Mouse (Mus musculus) midbrain, embryonic 11.5 days (tissue): ENCODE results near the gene Oard1. TPM values are rescaled to one million over a fixed set of nuclear protein-coding genes. Genes with fewer than 3 reads are reported as not detected.

Experiments used
- ATAC-seq: fragments of 200-750 bp; cut with Nextera tagmentation; 2 replicates; pipeline ENCODE4 v1.8.0; 2017; ENCODE audit warnings: moderate TSS enrichment, moderate library complexity; ENCODE audit not compliant: low FRiP score
- DNase-seq: peaks from one replicate; pipeline ENCODE4 v3.0.0; 2015; ENCODE audit warnings: low spot score; ENCODE audit errors: missing footprints
- H3K27ac ChIP-seq: fragments of 300-500 bp; sonication (generic); 2 replicates; pipeline ENCODE4 v1.5.1; 2014; ENCODE audit warnings: low read depth, low read length
- H3K27me3 ChIP-seq: fragments of 300-500 bp; sonication (generic); 2 replicates; pipeline ENCODE4 v1.6.1; 2014; ENCODE audit warnings: mild to moderate bottlenecking, low read length, moderate library complexity, mixed read lengths; ENCODE audit not compliant: control insufficient read depth, insufficient read depth
- H3K36me3 ChIP-seq: fragments of 300-500 bp; sonication (generic); 2 replicates; pipeline ENCODE4 v1.6.1; 2014; ENCODE audit warnings: mild to moderate bottlenecking, low read length, moderate library complexity, mixed read lengths; ENCODE audit not compliant: control insufficient read depth, insufficient read depth
- H3K4me1 ChIP-seq: fragments of 300-500 bp; sonication (generic); 2 replicates; pipeline ENCODE4 v1.6.1; 2014; ENCODE audit warnings: low read length; ENCODE audit not compliant: control insufficient read depth, insufficient read depth
- H3K4me2 ChIP-seq: fragments of 300-500 bp; sonication (generic); 2 replicates; pipeline ENCODE4 v1.6.1; 2014; ENCODE audit warnings: mild to moderate bottlenecking, moderate library complexity
- H3K4me3 ChIP-seq: fragments of 300-500 bp; sonication (generic); 2 replicates; pipeline ENCODE4 v1.5.1; 2014; ENCODE audit warnings: low read depth, low read length
- H3K9ac ChIP-seq: fragments of 300-500 bp; sonication (generic); 2 replicates; pipeline ENCODE4 v1.6.1; 2014; ENCODE audit warnings: low read length
- H3K9me3 ChIP-seq: fragments of 300-500 bp; sonication (generic); 2 replicates; pipeline ENCODE4 v1.6.1; 2016; ENCODE audit warnings: low read length; ENCODE audit not compliant: control insufficient read depth
- WGBS: fragments of 180-500 bp; shearing (Covaris S2); extraction: QIAGEN DNeasy Blood & Tissue Kit; methylation state at CpG from one replicate; pipeline ENCODE4 v1.1.7; 2014; 5-methylcytosine and 5-hydroxymethylcytosine counted together
- polyA plus RNA-seq: library from polyadenylated mRNA; unstranded; fragments of >200 nt; fragmentation: Nextera tagmentation; extraction: Ambion mirVana; gene quantifications from 2 replicates; pipeline ENCODE4 v1.2.1, GENCODE M21; 2014

The Oard1 gene
- polyA plus RNA-seq, 1 experiment from 2014 or later: 101 TPM

DNA sequence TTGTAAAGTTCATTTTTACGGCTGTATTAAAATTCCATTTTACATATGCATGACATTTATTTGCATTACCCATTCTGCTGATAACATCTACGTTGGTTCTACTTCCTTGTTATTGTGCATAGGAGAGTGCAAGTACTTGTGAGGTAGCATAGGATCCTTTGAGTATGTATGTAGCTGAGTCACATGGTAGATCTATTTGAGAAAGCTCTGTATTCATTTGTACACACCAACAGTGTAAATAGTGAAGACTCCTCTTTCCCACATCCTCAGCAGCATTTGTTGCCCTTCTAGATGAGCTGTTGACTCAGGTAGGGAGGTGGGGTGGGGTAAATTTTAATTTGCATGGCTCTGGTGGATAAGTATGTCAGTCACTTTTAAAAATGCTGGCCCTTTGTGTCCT, 6.0 kb upstream of the Oard1 start:
- ATAC-seq (no peak), DNase-seq (no peak)
- no peak overlapping the region for H3K4me2 ChIP-seq
- peaks cover 13% of the 10 kb centered on the region for H3K4me1 ChIP-seq
- no peaks in the 10 kb centered on the region for H3K27me3 ChIP-seq
- WGBS: 95% methylated on average over 2 of the region's 2 CpGs
- no peaks in the 10 kb centered on the region for H3K9me3 ChIP-seq
- peaks cover 6% of the 10 kb centered on the region for H3K36me3 ChIP-seq
- H3K4me3 ChIP-seq: no peak overlapping the region
- no peak overlapping the region for H3K27ac ChIP-seq
- no peak overlapping the region for H3K9ac ChIP-seq

DNA sequence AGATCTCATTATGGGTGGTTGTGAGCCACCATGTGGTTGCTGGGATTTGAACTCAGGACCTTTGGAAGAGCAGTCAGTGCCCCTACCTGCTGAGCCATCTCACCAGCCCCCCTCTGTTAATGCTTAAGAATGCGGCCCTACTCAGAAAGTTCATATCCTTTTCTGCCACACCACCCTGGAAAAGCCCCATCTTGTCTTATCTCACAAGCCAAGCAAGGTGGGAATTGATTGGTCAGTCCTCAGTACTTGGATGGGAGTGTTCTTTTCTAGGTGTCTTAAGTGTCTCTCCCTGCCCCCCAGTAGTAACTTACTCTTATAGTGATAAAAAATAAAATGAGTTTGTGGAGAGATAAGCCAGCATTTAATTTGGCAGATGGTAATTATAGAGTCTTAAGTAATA, 5.1 kb upstream of the Oard1 start:
- WGBS: 78% methylated on average over 1 of the region's 1 CpGs
- no peak overlapping the region for H3K4me3 ChIP-seq
- DNase-seq: no peak
- ATAC-seq: no peak
- peaks cover 3% of the 10 kb centered on the region for H3K36me3 ChIP-seq
- H3K27me3 ChIP-seq: no peaks in the 10 kb centered on the region
- no peak overlapping the region for H3K4me2 ChIP-seq
- H3K9ac ChIP-seq: no peak overlapping the region
- peaks cover 13% of the 10 kb centered on the region for H3K4me1 ChIP-seq
- no peaks in the 10 kb centered on the region for H3K9me3 ChIP-seq
- H3K27ac ChIP-seq: no peak overlapping the region

DNA sequence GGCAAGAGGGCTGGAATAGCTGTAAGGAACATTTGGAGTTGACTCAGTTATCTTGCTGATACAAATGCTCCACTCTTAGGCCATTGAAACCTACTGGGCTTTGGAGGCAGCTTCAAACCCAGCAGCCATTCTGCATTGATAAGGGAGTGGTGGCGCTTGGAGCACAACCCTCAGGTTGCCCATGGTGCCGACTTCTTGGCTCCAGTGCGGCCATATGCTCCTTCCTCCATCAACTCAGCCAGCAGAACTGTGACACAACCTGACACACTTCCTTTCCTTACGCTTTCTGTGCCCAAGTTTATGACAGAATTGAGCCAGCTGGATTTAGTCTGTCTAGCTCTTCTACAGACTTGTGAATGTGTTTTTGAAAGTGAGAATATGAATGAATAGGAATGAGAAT, 2.7 kb upstream of the Oard1 start:
- H3K4me2 ChIP-seq: peak overlapping the region; percentile 66
- ATAC-seq (no peak), DNase-seq (no peak)
- WGBS: 93% methylated on average over 4 of the region's 4 CpGs
- H3K9ac ChIP-seq: peak overlapping the region; percentile 99
- H3K27ac ChIP-seq: no peak overlapping the region
- no peaks in the 10 kb centered on the region for H3K9me3 ChIP-seq
- peaks cover 21% of the 10 kb centered on the region for H3K4me1 ChIP-seq
- H3K36me3 ChIP-seq: no peaks in the 10 kb centered on the region
- no peak overlapping the region for H3K4me3 ChIP-seq
- no peaks in the 10 kb centered on the region for H3K27me3 ChIP-seq

DNA sequence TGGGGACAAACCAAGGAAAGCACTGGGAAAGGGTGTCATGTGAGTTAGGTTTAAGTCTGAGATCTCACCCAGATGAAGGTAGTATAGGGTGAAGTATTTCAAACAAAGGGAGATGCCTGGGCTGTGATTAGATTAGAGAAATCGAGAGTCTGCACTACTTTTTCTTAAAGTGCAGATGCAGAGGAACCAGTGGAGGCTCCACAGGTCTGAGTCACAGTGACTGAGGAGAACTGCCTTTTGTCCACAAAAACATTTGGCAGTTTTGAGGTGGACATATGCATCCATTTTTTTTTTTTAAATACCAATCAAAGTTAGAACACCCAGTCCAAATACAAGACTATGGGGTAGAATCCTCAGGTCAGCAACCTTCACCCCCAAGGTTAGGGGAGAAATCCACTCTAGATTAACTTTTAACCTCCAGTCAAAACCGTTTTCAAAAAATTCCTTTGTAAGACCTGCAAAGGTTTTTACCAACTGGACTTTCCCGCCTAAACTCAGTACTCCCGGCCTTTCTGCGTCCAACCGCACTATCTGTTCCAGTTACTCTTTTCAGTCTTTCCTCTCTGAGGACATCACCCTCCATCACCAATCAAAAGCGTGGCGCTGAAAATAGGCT, 1.8 kb upstream of the Oard1 start:
- ATAC-seq (no peak), DNase-seq (peak; percentile 81)
- H3K4me2 ChIP-seq: peak overlapping the region; percentile 66
- H3K36me3 ChIP-seq: no peaks in the 10 kb centered on the region
- H3K9me3 ChIP-seq: no peaks in the 10 kb centered on the region
- H3K27ac ChIP-seq: peak overlapping the region; percentile 100
- H3K4me3 ChIP-seq: peak overlapping the region; percentile 91
- WGBS: 20% methylated on average over 8 of the region's 8 CpGs
- H3K4me1 ChIP-seq: peaks cover 21% of the 10 kb centered on the region
- H3K27me3 ChIP-seq: no peaks in the 10 kb centered on the region
- peak overlapping the region; percentile 99 for H3K9ac ChIP-seq

DNA sequence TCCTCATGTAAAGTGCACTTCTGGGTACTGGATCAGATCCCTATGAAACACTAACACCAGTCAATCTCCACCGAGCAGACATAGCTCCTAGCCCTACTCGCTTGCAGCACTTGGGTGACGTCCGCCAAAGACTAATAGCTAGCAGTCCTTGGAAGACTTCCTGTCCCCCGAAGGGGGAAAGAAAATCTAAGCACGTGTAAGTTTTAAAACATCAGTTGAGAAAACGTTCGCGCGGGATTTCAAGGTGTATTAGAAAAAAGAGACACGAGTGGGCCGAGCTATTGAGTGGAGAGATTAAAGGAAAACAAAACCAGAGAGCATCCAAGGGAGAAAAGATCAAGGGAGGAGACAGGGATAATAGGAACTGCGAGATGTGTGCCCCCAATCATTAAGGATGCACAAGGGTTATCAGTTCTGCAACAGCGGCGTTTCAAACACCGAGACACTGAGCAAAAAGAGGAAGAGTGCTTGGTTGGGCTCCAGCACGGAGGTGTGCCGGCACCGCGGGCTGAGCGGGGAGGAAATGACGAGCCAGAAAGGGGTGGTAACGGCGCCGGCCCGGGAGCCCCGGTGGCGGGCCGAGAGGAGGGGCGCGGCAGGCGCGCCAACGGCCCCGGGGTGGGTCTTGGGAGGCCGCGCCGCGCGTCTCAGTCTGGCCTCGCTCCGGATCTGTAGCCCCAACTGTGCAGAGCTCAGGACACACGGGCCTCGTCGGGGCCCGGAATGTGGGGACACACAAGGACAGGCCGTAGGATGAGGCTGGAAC, 1.1 kb upstream of the Oard1 start:
- H3K9ac ChIP-seq: peak overlapping the region; percentile 99
- under 1% methylated on average over 47 of the region's 47 CpGs for WGBS
- H3K9me3 ChIP-seq: no peaks in the 10 kb centered on the region
- ATAC-seq: peak; percentile 38
- H3K27me3 ChIP-seq: no peaks in the 10 kb centered on the region
- peaks cover 21% of the 10 kb centered on the region for H3K4me1 ChIP-seq
- H3K4me3 ChIP-seq: peak overlapping the region; percentile 91
- peak; percentile 96 for DNase-seq
- H3K27ac ChIP-seq: peak overlapping the region; percentile 100
- H3K36me3 ChIP-seq: no peaks in the 10 kb centered on the region
- peak overlapping the region; percentile 66 for H3K4me2 ChIP-seq

GRCm38 (mm10) chr17:48410299-48410785, 528 bp downstream of the Oard1 start:
- Histone ChIP-seq H3K9ac (peak overlapping the region; percentile 91), H3K27me3 (no peaks in the 10 kb centered on the region), H3K27ac (peak overlapping the region; percentile 93), H3K4me3 (peak overlapping the region; percentile 91), H3K4me2 (peak overlapping the region; percentile 67), H3K36me3 (peaks cover 3% of the 10 kb centered on the region; the same call in 1 of the 2 replicates), H3K4me1 (peaks cover 21% of the 10 kb centered on the region), H3K9me3 (no peaks in the 10 kb centered on the region)
- 0% methylated on average over 13 of the region's 13 CpGs for WGBS
- peak; percentile 30 for ATAC-seq
- DNase-seq: peak; percentile 97

GRCm38 (mm10) chr17:48411241-48411640, 1.4 kb downstream of the Oard1 start:
- Histone ChIP-seq H3K36me3 (peaks cover 4% of the 10 kb centered on the region; the same call in 1 of the 2 replicates), H3K9ac (peak overlapping the region; percentile 91), H3K27ac (no peak overlapping the region), H3K9me3 (no peaks in the 10 kb centered on the region), H3K4me2 (peak overlapping the region; percentile 67), H3K4me3 (peak overlapping the region; percentile 91), H3K27me3 (no peaks in the 10 kb centered on the region), H3K4me1 (peaks cover 21% of the 10 kb centered on the region)
- DNase-seq: peak; percentile 59
- no peak for ATAC-seq
- 67% methylated on average over 8 of the region's 8 CpGs for whole genome bisulfite sequencing

DNA sequence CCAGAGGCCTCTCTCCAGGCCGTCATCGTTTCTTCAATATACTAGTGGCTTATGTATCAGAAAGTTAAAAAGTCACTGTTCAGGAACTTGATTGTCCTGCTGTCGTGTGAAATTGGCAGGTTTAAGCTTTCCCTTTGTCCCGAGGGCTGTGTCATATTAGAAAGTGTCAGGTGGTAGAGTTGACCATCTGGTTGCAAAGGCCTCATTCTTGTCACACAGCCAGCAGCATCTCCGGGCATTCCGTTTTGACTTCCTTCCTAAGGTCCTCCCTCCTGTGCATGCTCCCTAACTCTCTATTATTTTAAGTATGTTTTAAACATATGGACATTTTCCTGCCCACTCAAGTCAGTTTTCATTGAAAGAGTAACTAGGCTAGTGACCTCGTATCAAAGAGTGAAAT, 6.2 kb downstream of the Oard1 start:
- 91% methylated on average over 7 of the region's 7 CpGs for WGBS
- DNase-seq (no peak), ATAC-seq (no peak)
- Histone ChIP-seq H3K4me1 (peaks cover 7% of the 10 kb centered on the region; the same call in 1 of the 2 replicates), H3K27ac (no peak overlapping the region), H3K36me3 (peaks cover 4% of the 10 kb centered on the region; the same call in 1 of the 2 replicates), H3K4me2 (no peak overlapping the region), H3K9ac (no peak overlapping the region), H3K9me3 (no peaks in the 10 kb centered on the region), H3K27me3 (no peaks in the 10 kb centered on the region), H3K4me3 (no peak overlapping the region)
